Mouse (Mus musculus) ZHBTc4 (cell line): ENCODE results near the gene Vti1a.
A peak's percentile ranks its signal among the peaks of the same experiment; 100 is the strongest.

Experiments used
- DNase-seq: peaks from one replicate; pipeline ENCODE4 v3.0.0-alpha.2; 2011; ENCODE audit warnings: low read depth, low spot score

Gene Vti1a

GRCm38 (mm10) chr19:55456325-55457091, 140.4 kb downstream of the Vti1a start:
- no peak for DNase-seq

GRCm38 (mm10) chr19:55461963-55462362, 145.9 kb downstream of the Vti1a start:
- no peak for DNase-seq

GRCm38 (mm10) chr19:55463670-55464069, 147.6 kb downstream of the Vti1a start:
- no peak for DNase-seq

- DNase-seq: no peak
These were observed 153.4 kb downstream of the Vti1a start for GRCm38 (mm10) chr19:55469301-55470051.

GRCm38 (mm10) chr19:55472582-55472981, 156.5 kb downstream of the Vti1a start:
- no peak for DNase-seq

- DNase-seq: no peak
These were observed 158.1 kb downstream of the Vti1a start for GRCm38 (mm10) chr19:55474225-55474624.

GRCm38 (mm10) chr19:55480526-55480925, 164.4 kb downstream of the Vti1a start:
- DNase-seq: no peak

- no peak for DNase-seq
These were observed 165.2 kb downstream of the Vti1a start for GRCm38 (mm10) chr19:55481308-55481707.

- no peak for DNase-seq
These were observed 167.4 kb downstream of the Vti1a start for GRCm38 (mm10) chr19:55483526-55483925.

- no peak for DNase-seq
These were observed 168.5 kb downstream of the Vti1a start for GRCm38 (mm10) chr19:55484559-55484958.

GRCm38 (mm10) chr19:55486473-55486872, 170.4 kb downstream of the Vti1a start:
- peak; percentile 33 for DNase-seq

- DNase-seq: peak; percentile 92
These were observed 175.3 kb downstream of the Vti1a start for GRCm38 (mm10) chr19:55491126-55492076.

- no peak for DNase-seq
These were observed 180.2 kb downstream of the Vti1a start for GRCm38 (mm10) chr19:55496333-55496732.

GRCm38 (mm10) chr19:55499179-55499863, 183.2 kb downstream of the Vti1a start:
- no peak for DNase-seq

GRCm38 (mm10) chr19:55501985-55502384, 185.9 kb downstream of the Vti1a start:
- DNase-seq: no peak

- DNase-seq: no peak
These were observed 187.7 kb downstream of the Vti1a start for GRCm38 (mm10) chr19:55503771-55504170.

GRCm38 (mm10) chr19:55507748-55508147, 191.7 kb downstream of the Vti1a start:
- DNase-seq: no peak

- DNase-seq: no peak
These were observed 192.1 kb downstream of the Vti1a start for GRCm38 (mm10) chr19:55508239-55508638.

- DNase-seq: no peak
These were observed 192.9 kb downstream of the Vti1a start for GRCm38 (mm10) chr19:55508965-55509364.

GRCm38 (mm10) chr19:55509618-55510017, 193.5 kb downstream of the Vti1a start:
- DNase-seq: no peak

GRCm38 (mm10) chr19:55513941-55514340, 197.8 kb downstream of the Vti1a start:
- DNase-seq: no peak
